Mouse (Mus musculus): ENCODE results near the gene Ksr1. TPM values are rescaled to one million over a fixed set of nuclear protein-coding genes. Genes with fewer than 3 reads are reported as not detected.

Gene Ksr1
- 23.3 and 26.9 TPM in 2 replicates for polyA plus RNA-seq (2012; rRNA removed)

- peak; percentile 99 for DNase-seq (ENCODE audit: low read depth)
- TF ChIP-seq POLR2A (IDR thresholded peaks at IDR 0.05; ENCODE audit: borderline replicate concordance, extremely low read depth, insufficient read depth, insufficient read length, poor library complexity, severe bottlenecking) (peak; percentile 82), CTCF (IDR thresholded peaks at IDR 0.05; ENCODE audit: borderline replicate concordance, extremely low read depth, insufficient read depth, insufficient read length) (no peak)
These were observed at the start of gene Ksr1 for GRCm38 (mm10) chr11:79146331-79146767. TSS of gene Ksr1 (minus strand) at chr11:79146407.

- peak; percentile 41; the same call in 1 of the 2 replicates for TF ChIP-seq CTCF (IDR thresholded peaks at IDR 0.05; ENCODE audit: borderline replicate concordance, extremely low read depth, insufficient read depth, insufficient read length)
- no peak for TF ChIP-seq POLR2A (IDR thresholded peaks at IDR 0.05; ENCODE audit: borderline replicate concordance, extremely low read depth, insufficient read depth, insufficient read length, poor library complexity, severe bottlenecking)
- no peak for DNase-seq (ENCODE audit: low read depth)
These were observed 46.0 kb upstream of the Ksr1 start for GRCm38 (mm10) chr11:79192176-79192575.

- no peak for DNase-seq (ENCODE audit: low read depth)
- TF ChIP-seq POLR2A (IDR thresholded peaks at IDR 0.05; ENCODE audit: borderline replicate concordance, extremely low read depth, insufficient read depth, insufficient read length, poor library complexity, severe bottlenecking) (no peak), CTCF (IDR thresholded peaks at IDR 0.05; ENCODE audit: borderline replicate concordance, extremely low read depth, insufficient read depth, insufficient read length) (no peak)
These were observed 45.0 kb upstream of the Ksr1 start for GRCm38 (mm10) chr11:79191214-79191613.

GRCm38 (mm10) chr11:79190257-79190656, 44.0 kb upstream of the Ksr1 start:
- TF ChIP-seq POLR2A (IDR thresholded peaks at IDR 0.05; ENCODE audit: borderline replicate concordance, extremely low read depth, insufficient read depth, insufficient read length, poor library complexity, severe bottlenecking) (no peak), CTCF (IDR thresholded peaks at IDR 0.05; ENCODE audit: borderline replicate concordance, extremely low read depth, insufficient read depth, insufficient read length) (no peak)
- no peak for DNase-seq (ENCODE audit: low read depth)

- no peak for TF ChIP-seq POLR2A (IDR thresholded peaks at IDR 0.05; ENCODE audit: borderline replicate concordance, extremely low read depth, insufficient read depth, insufficient read length, poor library complexity, severe bottlenecking)
- no peak for TF ChIP-seq CTCF (IDR thresholded peaks at IDR 0.05; ENCODE audit: borderline replicate concordance, extremely low read depth, insufficient read depth, insufficient read length)
- peak; percentile 96 for DNase-seq (ENCODE audit: low read depth)
These were observed 42.0 kb upstream of the Ksr1 start for GRCm38 (mm10) chr11:79188176-79188575.

- no peak for DNase-seq (ENCODE audit: low read depth)
- TF ChIP-seq POLR2A (IDR thresholded peaks at IDR 0.05; ENCODE audit: borderline replicate concordance, extremely low read depth, insufficient read depth, insufficient read length, poor library complexity, severe bottlenecking) (no peak), CTCF (IDR thresholded peaks at IDR 0.05; ENCODE audit: borderline replicate concordance, extremely low read depth, insufficient read depth, insufficient read length) (no peak)
These were observed 41.1 kb upstream of the Ksr1 start for GRCm38 (mm10) chr11:79187291-79187690.

GRCm38 (mm10) chr11:79185683-79186082, 39.5 kb upstream of the Ksr1 start:
- TF ChIP-seq POLR2A (IDR thresholded peaks at IDR 0.05; ENCODE audit: borderline replicate concordance, extremely low read depth, insufficient read depth, insufficient read length, poor library complexity, severe bottlenecking) (no peak), CTCF (IDR thresholded peaks at IDR 0.05; ENCODE audit: borderline replicate concordance, extremely low read depth, insufficient read depth, insufficient read length) (no peak)

GRCm38 (mm10) chr11:79184126-79184888, 38.1 kb upstream of the Ksr1 start:
- DNase-seq (ENCODE audit: low read depth), result no peak
- TF ChIP-seq CTCF (IDR thresholded peaks at IDR 0.05; ENCODE audit: borderline replicate concordance, extremely low read depth, insufficient read depth, insufficient read length), result 0 out of 2 replicates have a peak, but pooled peaks have one; percentile 6
- no peak for TF ChIP-seq POLR2A (IDR thresholded peaks at IDR 0.05; ENCODE audit: borderline replicate concordance, extremely low read depth, insufficient read depth, insufficient read length, poor library complexity, severe bottlenecking)

More at GRCm38 (mm10) chr11:79185683-79186082, 39.5 kb upstream of the Ksr1 start:
- DNase-seq (ENCODE audit: low read depth), result no peak

- DNase-seq (ENCODE audit: low read depth), result no peak
- TF ChIP-seq CTCF (IDR thresholded peaks at IDR 0.05; ENCODE audit: borderline replicate concordance, extremely low read depth, insufficient read depth, insufficient read length) (no peak), POLR2A (IDR thresholded peaks at IDR 0.05; ENCODE audit: borderline replicate concordance, extremely low read depth, insufficient read depth, insufficient read length, poor library complexity, severe bottlenecking) (no peak)
These were observed 37.2 kb upstream of the Ksr1 start for GRCm38 (mm10) chr11:79183400-79183799.

- DNase-seq (ENCODE audit: low read depth), result peak; percentile 66
- TF ChIP-seq POLR2A (IDR thresholded peaks at IDR 0.05; ENCODE audit: borderline replicate concordance, extremely low read depth, insufficient read depth, insufficient read length, poor library complexity, severe bottlenecking), result no peak
- TF ChIP-seq CTCF (IDR thresholded peaks at IDR 0.05; ENCODE audit: borderline replicate concordance, extremely low read depth, insufficient read depth, insufficient read length), result no peak
These were observed 36.7 kb upstream of the Ksr1 start for GRCm38 (mm10) chr11:79182881-79183280.

GRCm38 (mm10) chr11:79181914-79182313, 35.7 kb upstream of the Ksr1 start:
- TF ChIP-seq POLR2A (IDR thresholded peaks at IDR 0.05; ENCODE audit: borderline replicate concordance, extremely low read depth, insufficient read depth, insufficient read length, poor library complexity, severe bottlenecking), result no peak
- no peak for TF ChIP-seq CTCF (IDR thresholded peaks at IDR 0.05; ENCODE audit: borderline replicate concordance, extremely low read depth, insufficient read depth, insufficient read length)
- no peak for DNase-seq (ENCODE audit: low read depth)

- no peak for DNase-seq (ENCODE audit: low read depth)
- TF ChIP-seq POLR2A (IDR thresholded peaks at IDR 0.05; ENCODE audit: borderline replicate concordance, extremely low read depth, insufficient read depth, insufficient read length, poor library complexity, severe bottlenecking) (no peak), CTCF (IDR thresholded peaks at IDR 0.05; ENCODE audit: borderline replicate concordance, extremely low read depth, insufficient read depth, insufficient read length) (no peak)
These were observed 30.5 kb upstream of the Ksr1 start for GRCm38 (mm10) chr11:79176687-79177086.

All from brain, embryonic 14.5 days (tissue).